Mouse (Mus musculus): ENCODE measurements around the gene St14.
"Not testable (repeated sequence)": the region's sequence is repeated elsewhere in the genome, so short reads cannot be mapped to it uniquely, and the experiment has no call there.

St14 gene

DNA sequence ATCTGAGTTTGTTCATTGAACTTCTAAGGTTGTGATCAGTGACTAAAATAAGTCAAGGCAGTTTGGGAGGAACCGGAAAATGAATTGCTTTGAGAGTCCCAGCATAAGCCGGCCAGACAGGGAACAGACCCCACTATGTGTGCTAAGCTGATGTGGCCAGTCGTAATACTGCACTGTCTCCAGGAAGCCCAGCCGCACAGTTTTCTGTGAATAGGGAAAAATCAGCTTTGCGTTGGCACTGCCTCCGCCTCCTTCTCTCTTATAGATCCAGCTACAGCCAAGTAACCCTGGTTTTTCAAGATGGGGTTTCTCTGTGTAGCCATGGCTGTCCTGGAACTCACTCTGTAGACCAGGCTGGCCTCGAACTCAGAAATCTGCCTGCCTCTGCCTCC is 44.9 kb downstream of the St14 start:
- DNase-seq (ENCODE audit: low spot score in 2 of 2) = no peak

DNA sequence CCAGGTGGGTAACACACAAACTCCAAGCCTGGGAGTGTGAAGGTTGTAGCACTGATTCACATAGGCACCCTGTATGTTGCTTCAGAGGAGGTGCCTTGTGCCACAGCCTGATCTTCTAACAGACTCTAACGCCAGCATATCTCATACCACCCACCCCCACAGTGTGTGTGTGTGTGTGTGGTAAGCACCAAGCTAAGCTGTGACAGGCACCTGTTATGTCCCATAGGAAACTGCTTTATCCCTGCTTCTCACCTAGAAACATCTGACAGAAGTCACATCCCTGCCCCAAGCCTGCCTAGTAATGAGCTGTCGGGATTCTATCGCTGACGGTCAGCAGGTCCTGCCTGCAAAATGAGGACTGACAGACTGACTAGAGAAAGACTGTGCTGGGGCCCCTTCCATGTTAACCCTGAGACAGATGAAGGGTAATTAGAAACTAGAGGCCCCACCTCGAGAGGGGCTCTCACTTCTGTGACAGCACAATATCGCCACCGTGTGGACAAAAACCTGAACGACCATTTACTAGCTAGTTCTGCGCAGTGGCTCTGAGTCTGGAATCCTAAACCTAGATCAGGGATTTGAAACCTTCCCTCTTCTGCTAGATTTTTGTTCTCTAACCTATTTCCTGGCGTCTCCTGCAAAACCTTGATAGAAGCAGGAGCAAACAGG is 45.4 kb downstream of the St14 start:
- DNase-seq (ENCODE audit: low spot score in 2 of 2) = peak in 1 of 2 experiments; percentile 57

DNA sequence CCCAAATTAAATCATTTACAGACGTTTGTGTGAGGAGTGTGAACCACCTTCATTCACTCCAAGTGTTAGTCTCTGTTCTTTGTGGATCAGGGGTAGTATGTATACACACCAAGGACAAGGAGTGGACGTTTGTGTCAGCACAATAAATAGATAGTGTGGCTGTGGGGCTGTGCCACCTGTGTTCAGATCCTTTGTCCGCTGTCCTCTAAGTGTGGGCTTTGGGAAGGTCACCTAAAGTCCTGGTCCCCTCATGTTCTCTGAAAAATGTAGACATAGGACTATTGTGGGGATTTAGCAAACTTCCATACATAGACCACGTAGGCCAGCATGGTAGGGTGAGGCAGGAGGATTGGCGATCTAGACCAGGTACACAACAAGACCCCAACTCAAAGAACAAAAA is 46.1 kb downstream of the St14 start:
- no peak for DNase-seq (ENCODE audit: low spot score in 2 of 2)

DNA sequence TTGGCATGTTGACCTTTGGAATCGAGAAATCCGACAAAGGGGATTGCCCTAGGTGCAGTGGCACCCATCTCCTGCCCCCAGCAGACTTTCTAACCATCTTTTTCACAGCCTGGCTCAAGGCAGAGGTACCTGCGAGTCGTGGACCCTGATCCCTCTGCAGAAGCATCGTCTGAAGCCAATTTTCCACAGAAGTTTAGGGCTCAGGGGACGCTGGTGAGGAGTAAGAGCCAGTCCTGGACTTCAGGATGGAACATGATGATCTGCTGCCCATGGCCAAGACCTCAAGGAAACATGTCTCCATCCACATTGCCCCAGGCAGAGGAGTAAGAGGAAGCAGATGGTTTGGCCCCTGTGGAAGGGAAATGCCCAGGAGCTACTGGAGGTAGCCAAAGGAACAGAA is 48.9 kb downstream of the St14 start:
- no peak for DNase-seq (ENCODE audit: low spot score in 2 of 2)

DNA sequence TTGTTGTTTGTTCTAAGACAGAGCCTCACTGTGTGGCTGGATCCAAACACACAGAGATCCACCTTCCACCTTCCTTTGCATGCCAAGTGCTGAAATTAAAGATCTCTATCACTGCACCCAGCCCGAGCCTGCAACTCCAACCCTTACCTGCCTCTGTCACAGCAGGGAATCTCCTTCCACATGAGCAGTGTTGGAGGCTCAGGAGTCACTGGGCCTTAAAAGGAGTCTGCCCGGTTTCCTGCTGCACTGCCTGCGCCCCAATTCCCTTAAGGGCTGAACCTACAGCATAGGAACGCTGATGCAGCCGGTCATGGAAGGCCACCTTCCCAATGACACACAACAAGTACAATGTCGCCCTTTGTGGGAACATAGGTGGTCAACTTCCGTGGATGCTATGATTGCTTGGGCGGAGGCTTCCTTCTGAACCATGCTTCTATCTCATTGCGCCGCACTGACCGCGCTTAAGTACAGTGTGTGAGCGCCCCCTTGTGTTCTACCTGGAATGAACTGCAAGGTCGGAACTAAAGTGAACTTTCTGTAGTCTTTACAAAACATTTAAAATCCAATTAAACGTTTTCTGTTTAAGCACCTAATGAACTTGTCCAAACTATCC is 49.5 kb downstream of the St14 start:
- peak; percentile 36 to 65 for DNase-seq (ENCODE audit: low spot score in 2 of 2)

DNA sequence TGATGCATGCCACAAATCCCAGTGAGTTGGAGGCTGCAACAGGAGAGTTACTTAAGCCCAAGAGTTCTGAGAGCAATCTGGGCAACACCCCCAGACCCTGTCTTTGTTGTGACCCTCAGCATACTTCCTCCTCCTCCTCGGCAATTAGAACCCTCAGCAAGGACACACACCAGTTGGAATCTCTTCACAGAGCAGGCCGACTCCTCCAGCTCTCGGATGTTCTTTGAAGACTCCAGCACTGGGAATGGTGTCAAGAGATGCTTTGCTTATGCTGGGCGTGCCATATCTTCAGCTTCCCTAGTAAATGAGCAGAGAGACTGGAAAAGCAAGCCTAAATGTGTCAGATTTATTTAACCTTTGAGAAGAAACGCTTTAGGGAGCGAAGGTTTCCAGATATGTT is 50.9 kb downstream of the St14 start:
- DNase-seq (ENCODE audit: low spot score in 2 of 2) = no peak

DNA sequence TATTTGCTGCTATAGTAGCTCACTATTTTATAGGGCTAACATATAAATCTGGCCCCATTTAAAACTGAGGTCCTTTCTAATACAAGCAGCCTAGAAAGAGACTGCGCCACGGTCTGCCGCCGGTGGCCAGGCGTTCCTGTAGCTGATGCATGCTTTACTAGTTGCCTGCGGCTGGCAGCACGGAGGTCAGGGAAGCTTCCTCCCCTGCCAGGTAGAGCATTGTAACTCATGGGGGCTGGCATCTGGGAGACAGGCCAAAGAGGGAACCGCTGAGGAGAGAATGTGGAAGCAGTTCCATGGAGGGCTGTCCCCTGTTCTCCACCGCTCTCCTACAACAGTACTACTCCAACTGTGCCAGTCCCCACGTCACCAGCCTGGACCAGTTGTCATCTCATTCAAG is 56.8 kb downstream of the St14 start:
- DNase-seq (ENCODE audit: low spot score in 2 of 2) = no peak

DNA sequence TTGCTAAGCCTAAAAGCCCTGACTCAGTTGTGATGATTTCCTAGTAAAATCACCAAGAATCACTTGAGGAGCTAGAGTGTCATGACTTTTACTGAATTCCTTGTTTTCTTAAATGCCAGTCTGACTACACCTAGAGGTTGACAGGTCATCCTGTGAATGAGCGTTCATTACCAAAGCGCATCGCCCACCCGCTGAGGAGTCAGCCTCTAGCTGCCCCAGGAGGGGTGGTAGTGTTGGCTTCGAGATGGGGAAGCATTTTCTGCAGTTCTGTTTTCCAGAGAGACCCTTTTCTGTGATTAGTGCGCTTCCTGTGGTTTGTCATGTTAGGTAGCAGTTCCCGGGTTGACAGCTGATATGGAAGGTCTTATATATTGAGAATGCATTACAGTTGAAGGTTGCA is 57.9 kb downstream of the St14 start:
- no peak for DNase-seq (ENCODE audit: low spot score in 2 of 2)

DNA sequence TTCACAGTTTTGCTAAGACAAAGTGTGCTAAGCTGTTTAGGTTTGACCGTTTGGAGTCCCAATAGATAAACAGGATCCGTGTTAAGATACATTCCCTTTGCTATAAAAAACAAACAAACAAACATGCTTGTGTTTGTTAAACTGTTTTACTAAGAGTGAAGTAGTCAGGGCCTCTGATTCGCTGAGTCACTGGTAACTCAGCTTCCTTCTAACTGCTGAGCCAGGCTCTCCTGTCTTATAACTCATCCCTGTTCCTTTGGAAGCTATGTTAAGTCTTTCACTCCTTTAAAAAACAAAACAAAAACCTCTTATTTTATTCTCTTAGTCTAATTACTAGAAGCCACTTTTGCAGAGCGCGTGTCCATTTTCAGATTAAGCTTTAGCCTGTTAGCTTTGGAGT is 59.4 kb downstream of the St14 start:
- no peak for DNase-seq (ENCODE audit: low spot score in 2 of 2)

DNA sequence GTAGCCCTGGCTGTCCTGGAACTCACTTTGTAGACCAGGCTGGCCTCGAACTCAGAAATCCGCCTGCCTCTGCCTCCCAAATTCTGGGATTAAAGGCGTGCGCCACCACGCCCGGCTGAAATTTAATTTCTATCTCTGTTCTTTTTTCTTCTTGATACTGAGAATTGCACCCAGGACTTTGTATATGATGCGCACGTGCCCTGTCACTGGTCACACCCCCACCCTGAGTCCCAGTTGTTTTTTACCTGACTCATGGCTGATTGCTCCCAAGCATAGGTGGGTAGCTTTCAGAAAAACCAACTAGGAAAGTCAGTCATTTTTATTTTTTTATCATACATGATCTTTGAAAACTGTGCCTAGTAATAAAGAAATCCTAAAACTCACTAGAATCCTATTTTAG is 60.9 kb downstream of the St14 start:
- DNase-seq (ENCODE audit: low spot score in 2 of 2) = no peak

DNA sequence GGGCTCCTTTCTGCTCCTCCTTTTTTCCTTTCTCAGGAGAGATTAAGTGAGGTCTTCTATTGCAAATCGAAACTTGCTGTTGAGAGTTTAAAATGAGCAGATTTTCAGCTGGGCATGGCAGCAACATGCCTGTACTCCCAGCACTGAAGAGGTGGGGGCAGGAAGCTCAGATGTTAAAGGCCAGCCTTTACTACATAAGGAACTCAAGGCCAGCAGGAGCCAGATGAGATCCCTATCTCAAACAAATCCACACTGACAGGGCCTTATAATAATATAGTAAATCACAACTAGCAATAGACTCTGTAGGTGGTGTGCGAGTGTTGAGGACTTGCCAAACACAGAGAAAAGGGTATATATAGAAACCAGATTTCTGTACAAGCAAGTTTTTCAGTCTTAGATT is 72.9 kb downstream of the St14 start:
- DNase-seq (ENCODE audit: low spot score in 2 of 2) = no peak

DNA sequence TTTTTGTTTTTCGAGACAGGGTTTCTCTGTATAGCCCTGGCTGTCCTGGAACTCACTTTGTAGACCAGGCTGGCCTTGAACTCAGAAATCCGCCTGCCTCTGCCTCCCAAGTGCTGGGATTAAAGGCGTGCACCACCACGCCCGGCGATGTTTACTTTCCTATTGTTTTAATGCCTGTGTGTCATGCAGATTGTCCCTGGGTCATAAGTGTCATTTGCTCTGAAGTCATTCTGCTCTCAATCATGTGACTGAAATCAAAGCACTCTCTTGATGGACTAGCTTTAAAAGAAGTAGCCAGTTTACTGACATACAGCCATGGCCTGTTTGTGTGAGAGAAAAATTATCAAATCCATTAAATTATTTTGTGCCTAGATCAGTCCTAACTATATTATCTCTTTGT is 80.1 kb downstream of the St14 start:
- DNase-seq (ENCODE audit: low spot score in 2 of 2) = not testable (repeated sequence)

DNA sequence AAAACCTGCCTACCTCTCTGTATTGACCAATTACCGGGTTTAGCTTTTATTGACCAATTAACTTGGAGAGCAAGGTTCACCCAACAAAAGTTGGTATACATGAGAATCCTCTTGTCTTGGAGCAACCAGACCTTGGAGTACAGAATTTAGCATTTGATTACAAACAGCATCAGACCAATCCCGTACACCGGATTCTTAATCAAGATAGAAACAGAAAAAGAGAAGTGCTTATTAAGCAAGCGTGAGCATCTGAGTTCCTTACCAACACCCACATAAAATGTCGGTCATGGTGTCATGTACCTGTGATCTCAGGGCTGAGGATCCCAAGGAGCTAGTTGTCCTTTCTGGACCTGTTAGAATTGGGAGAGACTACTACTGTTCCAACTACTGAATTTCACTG is 81.4 kb downstream of the St14 start:
- DNase-seq (ENCODE audit: low spot score in 2 of 2) = no peak

Data from spleen, postnatal 14 days (tissue).